Mouse (Mus musculus) T-cell, adult 2 months (primary cell): ENCODE data around the gene Gbp9.

Experiments
- DNase-seq: peaks from one replicate; pipeline ENCODE4 v3.0.0; 2022; ENCODE audit warnings: low spot score

Gbp9 gene

GRCm38 (mm10) chr5:105055279-105055678 lies 84.1 kb downstream of the Gbp9 start:
- DNase-seq = no peak

GRCm38 (mm10) chr5:105053471-105054169 lies 85.7 kb downstream of the Gbp9 start:
- DNase-seq = peak; percentile 66

GRCm38 (mm10) chr5:105032362-105032761 lies 107.0 kb downstream of the Gbp9 start:
- no peak for DNase-seq
